Mouse (Mus musculus): ENCODE data around the gene St6gal2. TPM values are rescaled to one million over a fixed set of nuclear protein-coding genes. Genes with fewer than 3 reads are reported as not detected.

Gene St6gal2
- total RNA-seq (2015; ENCODE audit: low replicate concordance): not detected in 2 replicates
- not detected in 2 replicates for total RNA-seq (2017; ENCODE audit: low replicate concordance)

DNA sequence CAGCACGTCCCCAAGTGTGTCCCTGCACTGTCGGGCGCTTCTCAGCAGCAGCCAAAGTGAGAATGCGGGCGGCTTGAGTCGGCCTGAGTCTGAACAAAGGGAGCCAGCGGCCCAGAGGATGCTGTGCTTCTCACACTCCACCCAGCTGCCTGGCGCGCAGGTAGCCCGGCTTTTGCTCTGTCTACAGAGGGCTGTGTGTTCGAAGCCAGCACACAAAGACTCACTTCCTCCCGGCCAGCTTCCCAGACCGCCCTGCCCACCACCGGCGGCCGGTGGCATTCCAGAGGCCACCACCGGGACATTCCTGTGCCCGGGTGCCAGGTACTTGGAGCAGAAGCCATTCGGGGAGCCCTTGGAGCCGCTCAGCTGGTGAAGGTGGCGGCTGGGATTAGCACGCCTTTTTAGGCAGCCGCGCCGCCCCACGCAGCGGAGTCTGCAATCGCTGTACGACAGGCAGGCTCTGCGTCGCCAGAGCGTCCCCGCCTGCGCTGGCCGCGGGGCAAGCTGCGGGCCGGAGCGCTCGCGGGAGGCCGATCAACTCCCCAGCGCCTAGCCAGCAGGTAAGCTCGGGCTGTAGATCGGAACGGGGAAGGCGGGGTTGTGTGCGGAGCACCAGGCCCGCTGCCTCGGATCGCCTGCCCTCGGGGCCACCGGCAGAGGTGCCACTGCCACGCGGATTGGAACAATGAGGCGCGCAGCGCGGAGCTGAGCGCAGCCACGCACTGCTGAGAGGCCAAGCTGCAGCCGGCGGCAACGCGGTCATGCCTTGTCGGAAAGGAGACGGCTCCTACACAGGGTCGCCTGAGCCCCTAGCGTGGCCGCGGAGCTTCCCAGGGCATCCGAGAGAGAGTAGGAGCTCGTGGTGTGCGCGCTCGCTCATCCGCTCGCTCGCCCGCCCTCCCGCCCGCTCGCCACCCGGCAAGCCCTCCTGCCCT is at the start of gene St6gal2:
Gene St6gal2, plus strand, starts transcription at position 133 of the 935 bp plus-strand sequence.
- no peak for ATAC-seq (replicated peaks; ENCODE audit: low FRiP score, poor library complexity, severe bottlenecking)

- ATAC-seq (replicated peaks; ENCODE audit: low FRiP score, poor library complexity, severe bottlenecking): no peak
These were observed 39.1 kb upstream of the St6gal2 start for GRCm38 (mm10) chr17:55406043-55406442.

GRCm38 (mm10) chr17:55416519-55416918 is 28.7 kb upstream of the St6gal2 start:
- no peak for ATAC-seq (replicated peaks; ENCODE audit: low FRiP score, poor library complexity, severe bottlenecking)

GRCm38 (mm10) chr17:55446185-55446527 is 974 bp downstream of the St6gal2 start:
- ATAC-seq (replicated peaks; ENCODE audit: low FRiP score, poor library complexity, severe bottlenecking): no peak

DNA sequence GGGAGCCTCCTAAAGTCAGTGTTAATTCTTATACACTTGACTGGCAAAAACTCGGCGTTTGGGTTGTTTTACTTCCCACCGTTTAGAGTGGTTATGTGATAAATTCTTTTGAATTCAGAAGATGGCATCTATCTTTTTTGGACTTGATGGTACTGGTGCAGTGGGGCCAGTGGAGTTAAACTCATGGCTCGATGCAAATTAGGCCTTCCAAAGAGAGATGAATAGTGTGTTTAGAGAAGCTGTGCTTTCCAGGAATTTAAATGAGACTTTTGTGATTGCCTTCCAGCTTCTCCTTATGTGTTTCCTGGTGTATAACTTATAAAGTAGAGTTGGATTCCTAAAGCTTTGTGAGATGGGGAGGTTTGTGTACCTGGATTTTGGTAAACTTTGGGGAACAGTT is 1.5 kb downstream of the St6gal2 start:
- no peak for ATAC-seq (replicated peaks; ENCODE audit: low FRiP score, poor library complexity, severe bottlenecking)

DNA sequence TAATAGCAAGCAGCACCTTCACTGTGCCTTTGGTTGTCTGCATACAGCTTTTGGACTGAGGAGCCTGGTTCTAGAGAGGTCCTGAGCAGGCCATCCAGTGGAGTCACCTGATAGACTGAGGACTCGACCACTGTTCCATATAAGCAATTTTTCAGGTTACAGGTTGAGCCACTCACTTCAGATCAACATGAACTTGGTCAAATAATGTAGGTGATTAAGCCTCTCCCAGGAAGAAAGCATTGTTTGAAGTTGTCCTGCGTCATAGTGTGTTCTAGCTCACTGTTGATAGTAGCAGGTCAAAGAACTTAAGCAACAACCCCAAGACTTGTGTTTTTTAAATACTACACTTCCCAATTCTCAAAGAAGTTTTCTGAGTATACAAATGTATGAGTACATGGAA is 5.8 kb downstream of the St6gal2 start:
- ATAC-seq (replicated peaks; ENCODE audit: low FRiP score, poor library complexity, severe bottlenecking): no peak

DNA sequence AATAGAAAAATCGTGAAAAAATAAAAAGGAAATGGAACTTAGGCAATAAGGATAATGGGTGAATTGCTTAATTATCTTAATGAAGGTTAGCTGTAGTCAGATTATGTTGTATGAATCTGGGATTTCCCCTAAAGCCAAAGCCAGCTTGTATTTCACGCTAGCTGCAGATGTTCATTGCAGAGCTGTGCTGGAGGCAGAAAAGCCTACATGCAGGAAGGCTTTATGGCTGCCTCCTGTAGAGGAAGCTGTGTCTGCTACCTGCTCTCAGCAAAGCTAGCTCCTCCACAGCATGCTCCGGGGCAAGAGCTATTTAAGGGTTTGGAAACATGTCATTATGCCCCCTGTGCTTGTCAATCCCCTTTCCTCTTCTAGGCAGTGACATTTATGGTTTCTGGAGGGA is 9.3 kb downstream of the St6gal2 start:
- no peak for ATAC-seq (replicated peaks; ENCODE audit: low FRiP score, poor library complexity, severe bottlenecking)

GRCm38 (mm10) chr17:55460187-55460586 is 15.0 kb downstream of the St6gal2 start:
- no peak for ATAC-seq (replicated peaks; ENCODE audit: low FRiP score, poor library complexity, severe bottlenecking)

DNA sequence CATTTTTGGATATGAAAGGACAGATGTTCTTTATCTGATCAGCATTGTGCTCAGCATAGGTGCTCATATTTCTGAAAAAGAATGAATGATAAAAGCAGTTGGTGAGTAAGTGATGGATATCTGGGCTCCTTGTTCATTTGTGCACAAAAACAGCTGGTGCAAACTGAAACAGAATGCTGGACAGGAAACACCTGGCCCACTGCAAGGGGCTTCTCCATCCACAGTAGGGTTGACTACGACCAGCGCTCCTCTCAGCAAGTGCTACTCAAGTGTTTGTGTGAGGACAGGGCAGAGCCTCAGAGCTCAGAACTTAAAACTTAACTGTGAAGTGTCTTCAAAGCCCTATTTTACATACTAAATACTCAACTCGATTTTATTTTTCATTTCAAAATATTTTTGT is 22.4 kb downstream of the St6gal2 start:
- ATAC-seq (replicated peaks; ENCODE audit: low FRiP score, poor library complexity, severe bottlenecking): no peak

DNA sequence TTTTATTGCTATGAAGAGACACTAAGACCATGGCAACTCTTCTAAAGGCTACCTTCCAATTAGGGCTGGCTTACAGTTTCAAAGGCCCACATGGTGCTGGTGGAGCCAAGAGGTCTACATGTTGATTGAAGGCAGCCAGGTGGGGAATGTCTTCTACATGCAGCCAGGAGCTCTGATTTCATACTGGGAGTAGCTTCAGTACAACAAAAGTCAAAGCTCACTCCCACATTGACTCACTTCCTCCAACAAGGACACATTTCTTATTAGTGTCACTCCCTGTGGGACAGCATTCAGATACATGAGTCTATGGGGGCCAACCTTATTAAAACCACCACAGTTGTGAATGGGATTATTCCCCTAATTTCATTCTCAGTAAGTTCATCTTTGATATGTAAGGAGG is 23.8 kb downstream of the St6gal2 start:
- ATAC-seq (replicated peaks; ENCODE audit: low FRiP score, poor library complexity, severe bottlenecking): no peak

- no peak for ATAC-seq (replicated peaks; ENCODE audit: low FRiP score, poor library complexity, severe bottlenecking)
These were observed 30.8 kb downstream of the St6gal2 start for GRCm38 (mm10) chr17:55475974-55476373.

DNA sequence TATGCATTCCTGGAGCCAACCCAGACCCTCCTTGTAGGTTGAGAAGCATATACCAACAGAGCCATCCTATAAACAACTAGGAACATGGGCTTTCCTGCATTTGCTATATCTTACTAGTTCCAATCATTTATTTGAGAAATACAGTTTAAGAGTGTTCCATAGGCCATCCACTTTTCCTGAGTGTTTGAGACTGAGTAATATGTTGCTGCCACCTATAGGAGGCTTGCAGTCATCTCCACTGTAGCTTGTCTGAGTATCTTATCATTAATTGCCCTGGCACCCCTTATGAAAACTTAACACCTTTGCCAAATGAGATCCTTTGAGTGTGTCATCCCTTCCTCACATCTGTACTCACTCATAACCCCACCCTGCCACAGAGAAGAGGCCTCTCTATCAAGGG is 32.2 kb downstream of the St6gal2 start:
- ATAC-seq (replicated peaks; ENCODE audit: low FRiP score, poor library complexity, severe bottlenecking): no peak

GRCm38 (mm10) chr17:55479367-55479766 is 34.2 kb downstream of the St6gal2 start:
- no peak for ATAC-seq (replicated peaks; ENCODE audit: low FRiP score, poor library complexity, severe bottlenecking)

DNA sequence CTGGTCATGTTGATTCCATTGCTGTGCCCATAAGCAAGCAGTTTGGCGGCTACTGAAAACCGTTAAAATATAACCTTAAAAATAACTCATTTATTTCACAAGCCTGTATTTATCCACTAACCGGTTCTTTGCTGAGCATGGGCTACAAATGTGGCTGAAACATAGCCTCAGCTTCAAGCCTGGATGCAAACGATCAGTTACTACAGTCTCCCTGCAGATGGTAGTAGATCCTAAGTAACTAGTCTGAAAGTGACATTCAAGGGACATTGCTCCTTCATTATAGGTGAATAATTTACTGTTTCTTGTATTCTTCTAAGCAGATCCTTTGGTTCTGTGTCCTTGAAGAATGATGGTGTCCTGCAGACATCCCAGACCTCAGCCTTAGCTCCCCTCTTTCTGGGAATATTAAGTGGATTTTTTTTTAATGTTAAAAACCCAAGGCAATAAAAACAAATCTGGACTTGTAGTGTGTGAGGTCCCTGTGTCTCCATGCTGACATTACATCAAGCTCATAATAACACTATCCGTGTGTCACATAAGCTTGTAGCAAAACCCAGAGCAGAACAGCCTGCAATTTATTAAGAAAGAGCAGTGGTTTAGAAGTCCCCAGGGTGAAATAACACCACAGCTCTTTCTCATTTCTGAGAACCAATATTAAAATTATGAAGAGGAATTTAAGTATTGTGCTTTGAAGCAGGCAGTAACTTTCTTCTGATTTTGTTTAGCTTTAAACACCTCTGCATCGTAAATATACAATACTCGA is 39.1 kb downstream of the St6gal2 start:
- no peak for ATAC-seq (replicated peaks; ENCODE audit: low FRiP score, poor library complexity, severe bottlenecking)

DNA sequence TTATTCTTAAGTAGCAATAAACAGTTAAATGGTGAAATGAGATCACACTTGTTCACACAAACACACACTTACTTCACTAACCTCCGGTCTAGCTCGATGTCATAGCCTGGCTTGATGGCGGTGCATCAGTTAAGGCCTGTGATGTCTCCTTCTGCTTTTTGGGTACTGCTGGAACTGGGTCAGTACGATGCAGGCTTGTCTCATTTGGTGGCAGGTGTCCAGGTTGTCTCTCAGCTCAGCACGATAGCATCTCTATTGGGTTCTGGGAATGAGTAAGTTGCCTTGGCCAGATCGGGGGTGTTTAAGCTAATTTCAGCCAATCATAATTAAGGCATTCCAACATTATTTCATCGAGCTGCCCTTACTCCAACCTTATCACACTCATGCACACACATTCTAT is 86.7 kb downstream of the St6gal2 start:
- no peak for ATAC-seq (replicated peaks; ENCODE audit: low FRiP score, poor library complexity, severe bottlenecking)

DNA sequence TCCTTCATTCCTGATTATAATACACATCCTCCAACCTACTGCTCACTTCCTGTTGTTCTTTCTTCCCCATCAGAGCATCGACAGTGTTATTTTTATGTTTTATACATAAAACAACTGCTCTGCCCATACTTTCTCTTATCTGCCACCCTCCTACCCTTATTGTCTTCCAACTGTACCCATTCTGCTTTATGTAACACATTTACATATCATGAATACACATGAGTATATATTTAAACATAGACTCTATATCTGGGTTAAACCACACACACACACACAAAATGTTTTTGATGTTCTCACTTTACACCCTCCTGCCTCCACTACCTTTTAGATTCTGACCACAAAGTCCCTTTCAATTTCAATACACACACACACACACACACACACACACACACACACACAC is 103.3 kb downstream of the St6gal2 start:
- ATAC-seq (replicated peaks; ENCODE audit: low FRiP score, poor library complexity, severe bottlenecking): no peak

DNA sequence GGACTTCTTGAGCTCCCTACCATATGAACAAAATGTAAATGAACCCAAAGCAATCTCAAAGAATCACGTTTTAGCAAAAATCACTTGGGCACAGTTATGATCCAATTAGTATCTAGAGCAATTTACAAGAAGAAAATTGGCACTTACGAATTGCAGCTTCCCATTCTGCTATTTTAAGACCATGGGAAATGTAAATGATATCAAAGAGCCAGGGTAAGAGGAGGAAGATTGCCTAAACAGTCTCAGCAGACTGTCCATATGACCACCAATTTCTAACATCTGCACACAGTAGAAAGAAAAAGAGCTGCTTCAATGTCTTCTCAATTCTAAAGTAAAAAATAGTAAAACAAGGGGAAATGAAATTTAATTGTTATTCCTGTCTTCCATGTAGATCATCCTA is 116.6 kb downstream of the St6gal2 start:
- no peak for ATAC-seq (replicated peaks; ENCODE audit: low FRiP score, poor library complexity, severe bottlenecking)

All from erythroid progenitor cell, adult 5-6 weeks (primary cell).